Mouse (Mus musculus): ENCODE measurements around the gene Socs4. TPM values are rescaled to one million over a fixed set of nuclear protein-coding genes. Genes with fewer than 3 reads are reported as not detected.
"Not testable (repeated sequence)": the region's sequence is repeated elsewhere in the genome, so short reads cannot be mapped to it uniquely, and the experiment has no call there.

The Socs4 gene
- total RNA-seq, 1 experiment from 2014 or later, result 24.4 TPM

DNA sequence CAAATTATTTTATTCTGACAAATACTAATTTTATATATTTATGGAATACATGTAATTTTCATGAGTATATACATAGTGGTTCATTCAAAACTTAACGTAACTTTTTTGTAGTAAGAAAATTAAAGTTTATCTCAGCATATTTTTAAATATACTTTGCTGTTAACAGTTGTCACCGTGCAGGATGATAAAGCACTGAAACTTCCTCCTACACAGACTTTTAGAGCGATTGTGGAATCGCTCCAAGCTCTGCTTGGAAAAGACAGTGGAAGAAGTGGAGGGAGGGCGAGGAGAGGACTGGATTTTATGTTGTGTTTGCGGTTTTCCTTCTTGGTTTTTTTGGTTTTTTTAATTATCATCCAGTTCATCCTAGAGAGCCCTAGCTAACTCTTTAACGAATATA lies 6.8 kb downstream of the Socs4 start:
- ATAC-seq (ENCODE audit: extremely low read depth, insufficient number of reproducible peaks, low FRiP score, poor library complexity, severe bottlenecking), result no peak

DNA sequence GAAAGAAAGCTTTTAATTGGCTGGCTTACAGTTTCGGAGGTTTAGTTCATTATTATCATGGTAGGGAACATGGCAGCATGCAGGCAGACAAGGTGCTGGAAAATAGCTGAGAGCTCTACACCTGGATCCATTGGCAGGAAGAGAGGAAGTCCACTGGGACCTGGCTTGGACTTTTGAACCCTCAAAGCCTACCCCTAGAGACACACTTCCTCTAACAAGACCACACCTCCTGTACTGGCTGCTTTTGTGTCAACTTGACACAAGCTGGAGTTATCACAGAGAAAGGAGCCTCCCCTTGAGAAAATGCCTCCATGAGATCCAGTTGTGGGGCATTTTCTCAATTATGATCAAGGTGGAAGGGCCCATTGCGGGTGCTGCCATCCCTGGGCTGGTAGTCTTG lies 8.5 kb downstream of the Socs4 start:
- no peak for ATAC-seq (ENCODE audit: extremely low read depth, insufficient number of reproducible peaks, low FRiP score, poor library complexity, severe bottlenecking)

DNA sequence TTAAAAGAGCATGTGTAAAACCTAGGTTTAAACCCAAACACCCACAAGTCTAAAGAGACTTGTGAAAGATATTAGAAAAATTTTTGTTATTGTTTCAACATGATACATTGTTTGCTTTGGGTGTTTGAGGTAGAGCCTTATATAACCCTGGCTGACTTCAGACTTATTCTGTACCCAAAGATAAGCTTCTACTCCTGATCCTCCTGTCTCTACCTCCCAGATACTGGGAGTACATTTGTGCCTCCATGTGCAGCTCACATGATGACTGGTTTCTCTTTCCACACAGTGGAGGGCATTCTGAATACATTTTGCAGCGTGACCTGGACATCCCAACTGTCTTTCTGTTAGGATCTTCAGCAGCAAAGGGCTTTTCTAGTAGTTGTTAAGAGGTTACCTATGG lies 9.5 kb downstream of the Socs4 start:
- no peak for ATAC-seq (ENCODE audit: extremely low read depth, insufficient number of reproducible peaks, low FRiP score, poor library complexity, severe bottlenecking)

DNA sequence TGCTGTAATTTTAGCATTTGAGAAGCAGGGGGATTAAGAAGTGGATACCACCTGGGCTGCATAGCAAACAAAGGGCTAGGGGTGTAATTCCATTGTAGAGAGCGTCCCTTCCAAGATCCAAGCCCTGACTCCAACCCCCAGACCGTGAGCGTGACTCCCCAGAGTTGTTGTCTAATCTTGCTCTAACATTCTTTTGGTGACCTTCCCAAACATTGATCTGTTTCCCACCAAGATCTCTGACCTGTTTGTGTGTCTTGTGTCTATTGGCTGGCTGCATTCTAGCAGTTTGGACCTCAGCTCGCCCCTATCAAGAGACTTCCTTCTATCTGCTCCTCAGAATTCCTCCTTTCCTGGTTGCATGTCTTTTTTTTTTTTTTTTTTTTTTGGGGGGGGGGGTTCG lies 10.3 kb downstream of the Socs4 start:
- ATAC-seq (ENCODE audit: extremely low read depth, insufficient number of reproducible peaks, low FRiP score, poor library complexity, severe bottlenecking), result no peak

DNA sequence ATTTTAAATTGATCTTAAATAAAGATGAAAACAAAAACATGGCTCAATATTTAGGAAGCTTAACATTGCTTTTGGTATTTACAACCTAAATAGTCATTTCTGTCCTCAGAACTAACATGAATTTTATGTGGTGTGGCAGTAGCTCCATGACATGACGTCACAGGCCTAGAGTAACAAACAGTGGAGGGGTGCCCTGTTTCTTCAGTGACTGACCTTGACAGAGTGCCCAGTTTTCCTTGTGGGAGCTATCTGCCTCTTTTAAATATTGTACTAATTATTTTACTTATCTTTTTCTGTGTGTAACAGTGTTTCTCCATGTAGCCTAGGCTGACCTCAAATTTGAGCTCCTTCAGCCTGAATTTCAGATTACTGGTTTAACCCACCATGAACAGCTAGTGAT lies 15.0 kb downstream of the Socs4 start:
- no peak for ATAC-seq (ENCODE audit: extremely low read depth, insufficient number of reproducible peaks, low FRiP score, poor library complexity, severe bottlenecking)

DNA sequence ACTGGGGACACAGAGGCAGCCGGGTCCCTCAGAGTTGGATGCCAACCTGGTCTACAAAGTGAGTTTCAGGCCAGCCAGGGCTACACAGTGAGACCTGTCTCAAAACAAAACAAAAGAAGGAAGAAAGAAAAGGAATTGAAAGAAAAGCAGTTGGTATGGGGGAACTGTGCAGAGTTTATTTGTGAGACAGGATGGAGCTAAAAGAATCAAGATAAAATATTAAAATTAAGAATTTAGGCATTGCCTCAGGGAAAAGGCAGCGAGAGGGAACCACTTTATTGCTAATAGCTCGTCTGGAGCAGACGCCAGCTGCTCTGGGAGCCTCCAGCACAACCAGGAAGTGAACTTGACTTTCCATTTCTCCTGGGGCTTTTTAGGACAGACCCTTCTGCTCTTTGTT lies 17.4 kb downstream of the Socs4 start:
- ATAC-seq (ENCODE audit: extremely low read depth, insufficient number of reproducible peaks, low FRiP score, poor library complexity, severe bottlenecking), result no peak

DNA sequence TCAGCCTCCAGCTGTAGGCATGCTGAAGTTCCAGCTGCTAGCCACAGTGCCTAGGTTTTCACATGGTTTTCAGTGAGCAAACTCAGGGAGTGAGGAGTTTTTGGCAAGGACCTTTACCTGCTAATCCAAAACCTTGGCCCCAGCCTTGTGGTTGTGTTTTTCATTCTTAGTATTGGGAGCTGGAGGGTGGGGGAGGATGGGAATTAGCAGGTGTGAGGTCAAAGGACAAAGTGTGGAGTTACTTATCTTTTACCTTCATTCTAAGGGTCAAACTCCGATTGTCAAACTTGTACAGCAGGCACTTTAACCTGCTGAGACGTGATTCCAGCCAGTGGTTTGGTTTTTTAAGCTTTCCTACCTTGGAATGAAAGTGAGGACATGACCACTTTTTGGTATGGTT lies 19.5 kb downstream of the Socs4 start:
- ATAC-seq (ENCODE audit: extremely low read depth, insufficient number of reproducible peaks, low FRiP score, poor library complexity, severe bottlenecking), result no peak

DNA sequence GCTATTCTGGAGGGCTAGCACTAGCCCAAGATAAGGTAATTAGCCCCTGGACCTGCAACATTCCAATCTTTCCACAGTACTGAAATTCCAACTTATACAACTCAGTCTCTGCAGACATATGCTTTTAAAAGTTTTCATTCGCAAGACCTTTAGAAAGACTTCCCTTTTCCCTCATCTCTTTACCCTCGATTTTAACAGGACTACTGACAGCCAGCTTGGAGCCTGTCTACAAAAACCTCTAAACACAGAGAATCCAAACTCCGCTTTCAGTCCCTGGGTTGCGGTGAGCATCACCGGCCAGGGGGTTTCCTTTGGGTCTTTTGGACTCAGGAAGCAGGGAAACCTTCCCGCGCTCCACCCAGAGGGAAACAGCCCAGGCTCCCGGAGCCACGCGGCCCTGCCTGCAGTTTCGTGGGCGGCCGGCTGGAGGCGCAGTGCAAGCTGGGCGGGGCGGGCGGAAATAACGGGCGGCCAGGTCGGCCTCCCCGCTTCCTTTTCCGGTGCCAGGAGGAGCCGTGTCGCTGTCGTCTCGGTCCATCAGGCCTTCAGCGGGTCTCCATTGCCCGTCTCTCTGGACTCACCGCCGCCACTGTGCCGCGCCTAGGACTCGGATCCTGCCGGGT lies 21.2 kb downstream of the Socs4 start, which contains the start of gene Mapk1ip1l:
Mapk1ip1l (plus strand) TSS at position 482 of the 623 bp plus-strand sequence.
- peak; percentile 99 for ATAC-seq (ENCODE audit: extremely low read depth, insufficient number of reproducible peaks, low FRiP score, poor library complexity, severe bottlenecking)

DNA sequence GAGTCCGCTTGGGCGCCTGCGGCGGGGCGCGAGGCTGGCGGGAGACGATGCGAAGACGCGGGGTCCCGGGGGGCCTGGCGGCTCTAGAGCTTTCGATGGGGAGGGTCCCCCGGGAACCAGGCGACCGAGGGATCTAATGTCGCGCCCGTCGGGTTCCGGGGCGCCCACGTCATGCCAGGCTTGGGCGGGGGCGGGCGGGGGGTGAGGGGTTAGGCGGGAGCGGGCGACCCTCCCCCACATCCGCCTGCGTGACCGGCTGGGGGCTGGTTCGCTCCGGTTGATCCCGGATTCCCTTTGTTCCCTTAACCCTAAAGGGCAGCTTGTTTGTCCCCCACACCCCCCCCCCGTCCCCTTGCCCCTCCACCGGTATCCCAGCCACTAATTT lies 21.7 kb downstream of the Socs4 start:
- no peak for ATAC-seq (ENCODE audit: extremely low read depth, insufficient number of reproducible peaks, low FRiP score, poor library complexity, severe bottlenecking)

DNA sequence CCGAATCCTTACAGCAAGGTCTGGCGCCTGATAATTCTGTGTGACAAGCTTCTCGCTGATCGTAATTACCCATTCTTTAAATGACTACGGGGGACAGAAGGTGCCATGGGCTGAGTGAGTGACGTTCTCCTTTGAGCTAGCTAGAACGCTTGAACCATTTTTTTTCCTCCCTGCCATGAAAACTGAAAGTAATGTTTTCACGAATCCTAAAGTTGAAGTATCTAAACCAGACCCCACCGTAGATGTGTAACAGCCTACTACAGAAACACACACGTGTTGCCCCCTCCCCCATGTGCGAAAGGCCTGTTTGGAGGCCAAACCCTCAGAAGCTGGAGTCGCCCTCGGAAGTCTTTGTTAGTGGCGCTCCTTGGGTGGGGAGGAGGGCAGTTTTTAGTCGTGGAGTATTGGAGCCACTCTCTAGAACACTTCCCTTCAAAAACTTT lies 22.1 kb downstream of the Socs4 start:
- ATAC-seq (ENCODE audit: extremely low read depth, insufficient number of reproducible peaks, low FRiP score, poor library complexity, severe bottlenecking), result no peak

DNA sequence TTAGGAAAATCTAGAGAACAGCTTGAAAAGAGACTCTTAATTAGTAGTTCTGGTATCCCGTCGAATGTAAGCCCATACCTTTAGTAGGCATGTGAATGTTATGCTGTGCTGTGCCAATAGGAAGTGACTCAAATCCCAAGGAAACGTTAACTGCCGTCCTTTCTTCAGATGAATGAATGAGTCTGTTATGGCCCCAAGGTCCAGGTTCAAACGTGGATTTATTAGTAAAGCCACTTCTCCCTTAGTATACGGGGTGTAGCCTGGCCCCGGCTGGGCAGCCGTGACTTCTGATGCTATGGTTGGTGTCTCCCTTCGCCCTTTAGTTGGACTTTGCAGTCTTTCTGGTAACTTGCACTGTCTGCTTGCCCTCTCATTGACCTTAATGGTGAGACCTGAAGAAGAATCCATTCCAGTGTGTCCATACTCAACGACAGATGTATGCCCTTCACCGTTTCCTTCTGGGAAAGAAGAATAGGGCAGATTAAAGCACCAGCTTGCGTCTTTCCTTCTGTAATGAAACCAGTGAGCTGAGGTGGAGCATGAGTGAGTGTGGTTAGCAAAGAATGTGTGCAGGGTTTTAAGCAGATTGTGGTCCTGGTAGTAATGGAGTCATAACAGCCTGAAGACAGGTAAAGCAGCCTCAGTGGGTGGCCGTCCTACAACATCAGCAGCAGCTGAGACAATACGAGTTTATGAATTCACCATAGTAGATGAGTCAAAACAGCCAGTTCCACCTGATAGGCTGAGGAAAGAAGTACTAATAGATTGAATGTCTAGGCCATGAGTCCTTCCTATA lies 26.4 kb downstream of the Socs4 start:
- ATAC-seq (ENCODE audit: extremely low read depth, insufficient number of reproducible peaks, low FRiP score, poor library complexity, severe bottlenecking), result no peak

DNA sequence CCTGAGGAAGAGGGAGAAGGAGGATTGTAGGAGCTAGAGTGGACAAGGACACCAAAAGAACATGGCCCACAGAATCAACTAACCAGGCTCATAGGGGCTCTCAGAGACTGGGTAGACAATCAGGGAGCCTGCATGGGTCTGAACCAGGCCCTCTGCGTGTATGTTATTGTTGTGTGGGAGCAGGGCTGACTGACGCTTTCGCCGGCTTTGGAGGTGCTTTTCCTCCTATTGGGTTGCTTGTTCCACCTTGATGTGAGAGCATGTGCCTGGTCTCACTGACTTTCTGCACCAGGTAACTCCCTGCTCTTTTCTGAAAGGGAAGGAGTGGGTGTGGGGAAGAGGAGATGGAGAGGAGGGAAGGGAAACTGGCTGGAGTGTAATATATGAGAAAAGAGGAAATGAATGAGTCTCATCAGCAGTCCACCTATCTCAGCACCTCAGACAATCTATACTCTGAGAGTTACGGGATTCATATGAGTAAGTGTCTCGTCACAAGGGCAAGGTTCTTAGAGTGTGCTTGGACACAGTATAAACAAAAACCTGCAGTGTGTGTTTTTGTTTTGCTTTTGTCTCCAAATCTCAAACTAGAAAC lies 28.2 kb downstream of the Socs4 start:
- no peak for ATAC-seq (ENCODE audit: extremely low read depth, insufficient number of reproducible peaks, low FRiP score, poor library complexity, severe bottlenecking)

DNA sequence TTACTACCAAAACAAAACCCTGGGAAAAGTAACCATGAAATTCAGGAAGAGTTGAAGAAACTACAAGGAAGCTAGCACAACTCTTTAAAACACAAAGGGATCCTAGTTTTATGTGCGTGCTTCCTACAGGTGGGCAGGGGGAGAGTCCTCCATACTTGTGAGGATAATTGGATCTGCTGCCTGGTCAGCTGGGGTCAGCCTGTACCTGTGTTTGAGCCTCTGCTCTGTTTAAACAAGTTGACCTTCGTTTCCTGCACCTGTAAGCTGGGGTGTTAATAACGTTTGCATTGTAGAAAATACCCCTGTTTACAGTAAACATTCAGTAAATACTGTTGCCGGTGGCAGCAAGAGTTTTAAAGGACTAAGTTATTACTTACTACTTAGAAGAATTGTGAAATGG lies 29.2 kb downstream of the Socs4 start:
- no peak for ATAC-seq (ENCODE audit: extremely low read depth, insufficient number of reproducible peaks, low FRiP score, poor library complexity, severe bottlenecking)

DNA sequence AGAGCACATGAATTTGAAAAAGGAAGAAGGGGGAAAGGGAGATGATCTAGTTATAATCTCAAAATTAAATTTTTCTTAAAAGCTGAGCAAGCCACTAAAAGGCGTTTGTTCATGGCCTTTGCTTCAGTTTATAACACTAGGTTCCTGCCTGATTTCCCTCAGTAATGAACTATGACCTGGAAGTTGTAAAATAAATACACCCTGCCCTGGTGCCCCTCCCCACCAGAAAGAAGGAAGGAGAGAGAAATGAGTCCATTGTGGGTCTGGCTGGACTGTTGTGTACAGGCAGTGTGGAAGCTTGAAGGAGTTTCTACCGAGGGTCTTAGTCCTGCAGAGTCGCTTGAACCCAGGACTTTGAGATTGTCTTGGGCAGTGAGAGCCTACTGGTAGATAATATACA lies 30.9 kb downstream of the Socs4 start:
- no peak for ATAC-seq (ENCODE audit: extremely low read depth, insufficient number of reproducible peaks, low FRiP score, poor library complexity, severe bottlenecking)

DNA sequence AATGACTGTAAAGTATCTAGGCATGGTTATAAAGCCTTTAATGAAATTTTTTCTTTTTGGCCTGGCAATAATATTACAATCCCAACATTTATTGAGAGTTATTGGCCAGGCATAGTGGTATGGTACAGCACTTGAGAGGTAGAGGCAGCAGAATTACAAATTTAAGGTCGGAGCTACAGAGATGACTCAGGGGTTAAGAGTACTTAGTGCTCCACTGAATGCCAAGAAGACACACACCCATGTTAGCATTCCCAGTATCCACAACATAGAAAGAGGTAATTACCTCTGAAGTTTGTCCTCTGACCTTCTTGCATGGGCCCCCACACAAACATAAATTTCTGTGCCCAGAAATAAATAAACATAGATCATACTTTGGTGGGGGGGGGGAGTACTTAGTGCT lies 32.3 kb downstream of the Socs4 start:
- ATAC-seq (ENCODE audit: extremely low read depth, insufficient number of reproducible peaks, low FRiP score, poor library complexity, severe bottlenecking), result no peak

DNA sequence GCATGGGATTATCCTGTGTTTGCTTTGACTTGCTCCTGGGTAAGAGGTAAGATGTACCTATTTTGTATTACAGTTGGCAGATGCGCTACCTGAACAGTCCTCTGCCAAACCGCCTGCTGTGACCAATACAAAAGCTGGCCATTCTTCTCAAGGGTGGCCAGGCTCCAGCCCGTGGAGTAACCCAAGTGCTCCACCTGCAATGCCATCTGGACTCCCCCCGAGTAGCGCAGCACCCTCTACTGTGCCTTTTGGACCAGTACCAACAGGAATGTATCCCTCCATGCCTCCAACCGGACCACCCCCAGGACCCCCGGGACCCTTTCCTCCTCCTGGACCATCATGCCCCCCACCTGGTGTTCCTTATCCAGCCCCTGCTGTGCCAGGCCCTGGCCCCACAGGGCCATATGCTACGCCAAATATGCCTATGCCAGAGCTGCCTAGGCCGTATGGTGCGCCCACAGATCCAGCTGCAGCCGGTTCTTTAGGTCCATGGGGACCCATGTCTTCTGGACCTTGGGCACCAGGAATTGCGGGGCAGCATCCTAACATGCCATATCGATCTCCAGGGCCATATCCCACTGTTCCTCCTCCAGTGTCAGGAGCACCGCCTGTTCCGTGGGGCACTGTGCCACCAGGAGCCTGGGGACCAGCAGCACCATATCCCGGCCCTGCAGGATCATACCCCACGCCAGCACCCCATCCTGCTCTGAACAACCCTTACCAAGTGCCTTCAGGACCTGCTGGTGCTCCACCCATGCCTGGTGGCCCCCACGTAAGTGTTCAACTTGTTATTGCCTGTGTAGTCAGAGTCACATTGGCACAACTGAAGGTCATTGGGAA lies 33.8 kb downstream of the Socs4 start:
- no peak for ATAC-seq (ENCODE audit: extremely low read depth, insufficient number of reproducible peaks, low FRiP score, poor library complexity, severe bottlenecking)

DNA sequence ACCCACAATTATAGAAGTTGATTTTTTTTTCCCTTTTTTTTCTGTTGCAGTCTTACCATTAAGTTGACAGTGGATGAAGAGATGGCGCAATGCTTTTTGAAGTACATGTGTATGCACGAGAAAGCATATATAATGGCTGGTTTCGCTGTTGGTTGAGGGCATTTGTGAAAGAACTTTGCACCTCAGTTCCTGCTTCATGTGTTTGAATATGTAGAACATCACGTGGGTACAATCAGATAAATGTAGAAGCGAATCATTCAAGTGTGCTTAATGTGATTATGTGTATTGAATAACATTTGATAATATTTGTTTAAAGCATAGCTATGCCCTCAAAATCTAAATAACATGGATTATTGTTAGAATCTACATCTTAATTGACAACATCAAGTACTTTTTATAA lies 42.6 kb downstream of the Socs4 start:
- ATAC-seq (ENCODE audit: extremely low read depth, insufficient number of reproducible peaks, low FRiP score, poor library complexity, severe bottlenecking), result no peak

DNA sequence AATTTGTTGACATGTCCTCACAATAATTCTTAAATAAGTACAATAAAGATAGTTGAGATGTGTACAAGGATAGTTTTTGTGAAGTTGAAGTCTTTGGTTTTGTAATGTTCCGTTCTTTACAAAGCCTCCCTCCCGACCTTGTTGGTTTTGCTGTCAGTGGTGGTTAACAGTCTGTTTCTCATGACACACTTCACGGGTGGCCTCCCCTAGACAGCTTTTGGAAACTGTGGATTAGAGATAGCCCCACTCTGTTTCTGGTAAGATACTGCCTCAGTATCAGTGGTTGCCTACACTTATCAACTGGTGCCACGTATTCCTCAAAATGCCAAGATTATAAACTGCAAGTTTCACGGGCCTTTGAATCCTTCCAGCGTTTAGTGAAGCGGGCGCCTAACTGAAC lies 44.9 kb downstream of the Socs4 start:
- not testable (repeated sequence) for ATAC-seq (ENCODE audit: extremely low read depth, insufficient number of reproducible peaks, low FRiP score, poor library complexity, severe bottlenecking)

DNA sequence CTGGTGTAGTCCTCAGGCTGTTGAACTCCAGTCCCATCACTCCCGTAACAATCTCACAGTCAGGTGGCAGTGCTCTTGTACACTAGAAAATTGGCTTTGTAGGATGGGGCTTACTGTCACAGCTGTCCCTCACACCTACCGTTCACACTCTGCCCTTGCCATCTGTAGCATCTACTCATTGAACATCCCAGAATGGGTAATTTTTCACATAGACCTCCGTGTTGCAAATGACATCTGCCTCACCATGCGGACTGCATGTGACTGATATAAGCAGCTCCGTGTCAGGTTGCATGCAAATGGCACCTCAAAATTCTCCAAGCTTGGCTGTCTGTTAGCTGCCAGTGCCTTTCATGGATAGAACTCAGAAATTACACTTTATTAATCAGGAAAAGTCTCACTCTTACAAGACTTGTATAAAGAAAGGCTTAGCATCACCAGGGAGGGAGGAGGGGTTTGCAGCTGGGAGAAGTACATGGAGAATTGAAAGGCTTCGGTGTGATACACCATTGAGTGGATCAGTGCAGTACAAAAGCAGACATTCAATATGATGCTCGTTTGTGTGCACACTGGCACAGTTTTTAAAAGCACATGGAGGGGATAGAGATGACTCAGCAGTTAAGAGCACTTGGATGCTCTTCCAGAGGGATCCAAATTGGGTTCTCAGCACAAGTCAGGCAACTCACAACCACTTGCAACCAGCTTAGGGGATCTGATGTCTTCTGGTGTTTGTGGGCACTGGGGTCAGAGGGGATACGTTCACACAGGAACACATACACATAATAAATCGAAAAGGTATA lies 49.4 kb downstream of the Socs4 start:
- no peak for ATAC-seq (ENCODE audit: extremely low read depth, insufficient number of reproducible peaks, low FRiP score, poor library complexity, severe bottlenecking)

Data from neutrophil, adult 5-6 weeks (primary cell).